Mouse (Mus musculus): Measurements from ENCODE around the gene Sp7.
"Not testable (repeated sequence)": the region's sequence is repeated elsewhere in the genome, so short reads cannot be mapped to it uniquely, and the experiment has no call there.

Gene Sp7

GRCm38 (mm10) chr15:102344490-102344889 is 22.5 kb downstream of the Sp7 start:
- DNase-seq (ENCODE audit: low spot score): no peak

DNA sequence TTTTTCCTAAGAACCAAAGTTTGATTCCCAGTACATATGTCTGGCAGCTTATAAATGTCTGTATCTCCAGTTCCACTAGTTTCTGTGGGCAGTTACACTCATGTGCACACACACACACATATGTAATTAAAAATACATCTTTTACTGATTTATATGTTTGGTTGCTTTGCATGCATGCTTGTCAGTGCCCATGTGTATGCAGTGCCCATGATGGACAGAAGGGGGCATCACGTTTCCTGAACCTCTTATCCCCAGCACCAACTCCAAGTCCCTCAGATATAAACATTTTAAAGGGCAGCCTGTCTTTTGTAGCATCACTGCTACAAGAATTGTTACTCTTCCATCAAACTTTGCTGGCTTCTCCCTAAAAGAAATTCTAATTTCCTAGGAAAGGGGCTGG is 25.4 kb downstream of the Sp7 start:
- DNase-seq (ENCODE audit: low spot score): peak; percentile 62

DNA sequence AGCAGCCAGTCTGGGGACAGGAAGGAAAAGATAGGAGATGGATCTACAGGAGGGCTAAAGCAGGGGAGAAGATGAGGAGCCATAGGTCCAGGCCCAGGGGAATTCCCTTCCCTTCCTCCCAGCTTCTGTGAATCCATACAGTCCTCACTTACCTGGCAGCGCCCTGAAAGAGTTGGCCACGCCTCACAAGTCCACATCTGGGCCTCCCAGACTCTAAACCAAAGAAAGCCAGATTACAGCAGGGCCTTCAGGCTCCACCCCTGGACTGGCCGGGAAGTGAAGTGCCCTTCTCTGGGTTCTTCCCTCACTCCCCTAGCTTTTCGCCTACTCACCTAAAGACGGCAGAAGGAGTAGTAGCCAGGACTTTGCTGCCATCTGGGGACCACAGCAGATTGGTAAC is 27.4 kb downstream of the Sp7 start:
- DNase-seq (ENCODE audit: low spot score): no peak

- DNase-seq (ENCODE audit: low spot score): no peak
These were observed 30.0 kb downstream of the Sp7 start for GRCm38 (mm10) chr15:102336946-102337345.

DNA sequence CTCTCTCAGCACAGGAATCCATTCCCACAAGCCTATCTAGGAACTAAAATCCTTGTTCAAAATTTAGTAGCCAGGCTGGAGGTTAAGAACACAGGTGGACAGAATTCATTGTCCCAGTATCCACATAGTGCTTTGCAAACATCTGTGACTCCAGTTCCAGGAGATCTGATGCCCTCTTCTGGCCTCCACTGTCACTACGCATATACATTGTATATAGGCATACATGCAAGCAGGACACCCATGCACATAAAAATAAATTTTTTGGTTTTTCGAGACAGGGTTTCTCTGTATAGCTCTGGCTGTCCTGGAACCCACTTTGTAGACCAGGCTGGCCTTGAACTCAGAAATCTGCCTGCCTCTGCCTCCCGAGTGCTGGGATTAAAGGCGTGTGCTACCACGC is 31.1 kb downstream of the Sp7 start:
- not testable (repeated sequence) for DNase-seq (ENCODE audit: low spot score)

DNA sequence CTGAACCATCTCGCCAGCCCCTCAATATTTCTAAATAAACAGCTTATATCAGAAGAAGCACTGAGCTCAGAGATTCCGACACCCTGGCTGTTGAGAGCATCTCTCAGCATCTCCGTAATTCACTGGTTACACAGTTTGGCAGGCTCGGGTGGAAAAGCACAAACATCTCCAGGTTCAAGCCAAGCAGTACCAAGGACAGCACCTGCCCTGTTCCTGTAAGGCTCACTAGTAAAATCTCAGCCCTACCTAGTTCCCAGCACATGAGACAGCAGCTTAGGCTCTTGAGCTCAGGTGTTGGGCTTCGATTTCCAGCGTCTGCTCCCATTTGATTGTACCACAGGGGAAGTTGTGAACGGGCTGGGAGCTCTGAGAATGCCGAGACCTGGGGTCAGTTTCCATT is 31.7 kb downstream of the Sp7 start:
- DNase-seq (ENCODE audit: low spot score): no peak

DNA sequence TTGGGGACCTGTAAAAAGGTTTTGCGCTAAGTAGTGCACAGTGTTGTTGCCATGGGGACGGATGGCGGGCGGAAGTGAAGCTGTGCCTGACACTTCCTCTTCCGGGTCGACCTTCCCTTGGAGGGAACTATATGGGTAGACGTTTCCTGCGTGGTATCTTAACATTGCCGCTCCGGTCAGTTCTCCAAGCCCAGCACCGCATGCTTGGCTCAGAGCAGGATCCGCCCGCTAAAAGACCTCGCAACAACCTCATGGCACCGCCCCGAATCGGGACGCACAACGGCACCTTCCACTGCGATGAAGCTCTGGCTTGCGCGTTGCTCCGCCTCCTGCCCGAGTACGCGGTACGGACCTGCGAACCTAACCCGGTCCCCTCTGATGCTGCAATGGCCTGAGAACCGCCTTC is 35.4 kb downstream of the Sp7 start, which contains the start of gene Myg1:
Gene Myg1, plus strand, starts transcription at position 100 of the 406 bp plus-strand sequence.
- peak; percentile 88 for DNase-seq (ENCODE audit: low spot score)

DNA sequence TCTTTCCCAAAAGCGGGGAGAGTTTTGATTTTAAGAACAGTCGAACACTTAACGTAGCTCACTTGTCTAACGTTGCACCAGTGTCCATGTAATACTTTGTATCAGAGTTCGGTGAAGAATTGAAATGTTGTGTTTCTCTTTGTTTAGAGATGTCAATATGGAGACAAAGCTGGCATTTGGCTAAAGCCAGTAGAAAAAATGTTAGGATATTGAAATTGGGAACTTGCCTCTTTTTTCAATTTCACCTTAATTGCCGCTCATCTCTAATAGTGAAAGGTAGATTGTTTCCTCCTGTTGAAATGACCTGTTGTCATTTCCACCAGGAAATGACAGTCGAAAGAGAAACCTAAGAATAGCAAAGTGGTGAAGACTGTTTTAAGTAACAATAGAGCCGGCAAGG is 40.1 kb downstream of the Sp7 start:
- no peak for DNase-seq (ENCODE audit: low spot score)

DNA sequence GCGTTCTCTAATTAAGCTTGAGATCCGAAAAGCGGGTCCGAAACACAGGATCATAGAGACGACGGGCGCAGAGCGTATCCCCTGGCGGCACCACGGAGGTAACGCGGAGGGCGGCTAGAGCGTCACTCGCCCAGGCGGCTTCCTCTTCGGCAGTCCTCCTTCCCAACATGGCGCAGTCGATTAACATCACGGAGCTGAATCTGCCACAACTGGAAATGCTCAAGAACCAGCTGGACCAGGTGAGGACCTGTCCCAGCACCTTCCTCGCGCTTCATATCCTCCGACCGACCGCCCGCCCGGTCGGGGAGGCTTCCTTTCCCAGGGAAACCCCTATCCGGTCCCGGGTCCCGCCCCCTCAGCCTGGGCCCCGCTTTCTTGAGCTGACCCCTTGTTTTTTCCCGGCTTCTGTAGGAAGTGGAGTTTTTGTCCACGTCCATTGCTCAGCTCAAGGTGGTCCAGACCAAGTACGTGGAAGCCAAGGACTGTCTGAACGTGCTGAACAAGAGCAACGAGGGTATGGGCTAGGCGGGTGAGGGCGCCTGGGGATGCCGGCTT is 40.9 kb downstream of the Sp7 start, which contains the start of gene Pfdn5:
Gene Pfdn5, plus strand, starts transcription at position 95 of the 555 bp plus-strand sequence.
- DNase-seq (ENCODE audit: low spot score): peak; percentile 83

GRCm38 (mm10) chr15:102324654-102325473 is 42.1 kb downstream of the Sp7 start:
- DNase-seq (ENCODE audit: low spot score): no peak

- peak; percentile 66 for DNase-seq (ENCODE audit: low spot score)
These were observed 50.7 kb downstream of the Sp7 start for GRCm38 (mm10) chr15:102316263-102316662.

- DNase-seq (ENCODE audit: low spot score): no peak
These were observed 51.7 kb downstream of the Sp7 start for GRCm38 (mm10) chr15:102315292-102315691.

DNA sequence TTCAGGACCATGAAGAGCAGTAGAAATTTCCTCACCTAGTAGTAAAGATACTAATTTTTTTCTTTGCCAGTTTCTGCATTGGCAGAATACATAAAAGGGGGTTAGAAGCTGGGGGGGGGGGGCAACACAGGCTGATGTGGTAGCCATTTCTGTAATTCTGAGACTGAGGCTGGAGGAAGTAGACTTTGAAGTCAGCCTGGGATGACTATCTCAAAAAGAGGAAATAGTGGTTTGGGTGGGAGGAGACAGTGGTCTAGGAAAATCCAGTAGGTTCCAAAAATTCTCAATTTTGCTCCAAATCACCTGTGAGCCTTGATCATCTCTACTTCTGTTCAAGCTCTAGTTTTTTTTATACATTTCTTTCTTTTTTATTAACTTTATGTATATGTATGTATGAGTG is 55.5 kb downstream of the Sp7 start:
- DNase-seq (ENCODE audit: low spot score): no peak

DNA sequence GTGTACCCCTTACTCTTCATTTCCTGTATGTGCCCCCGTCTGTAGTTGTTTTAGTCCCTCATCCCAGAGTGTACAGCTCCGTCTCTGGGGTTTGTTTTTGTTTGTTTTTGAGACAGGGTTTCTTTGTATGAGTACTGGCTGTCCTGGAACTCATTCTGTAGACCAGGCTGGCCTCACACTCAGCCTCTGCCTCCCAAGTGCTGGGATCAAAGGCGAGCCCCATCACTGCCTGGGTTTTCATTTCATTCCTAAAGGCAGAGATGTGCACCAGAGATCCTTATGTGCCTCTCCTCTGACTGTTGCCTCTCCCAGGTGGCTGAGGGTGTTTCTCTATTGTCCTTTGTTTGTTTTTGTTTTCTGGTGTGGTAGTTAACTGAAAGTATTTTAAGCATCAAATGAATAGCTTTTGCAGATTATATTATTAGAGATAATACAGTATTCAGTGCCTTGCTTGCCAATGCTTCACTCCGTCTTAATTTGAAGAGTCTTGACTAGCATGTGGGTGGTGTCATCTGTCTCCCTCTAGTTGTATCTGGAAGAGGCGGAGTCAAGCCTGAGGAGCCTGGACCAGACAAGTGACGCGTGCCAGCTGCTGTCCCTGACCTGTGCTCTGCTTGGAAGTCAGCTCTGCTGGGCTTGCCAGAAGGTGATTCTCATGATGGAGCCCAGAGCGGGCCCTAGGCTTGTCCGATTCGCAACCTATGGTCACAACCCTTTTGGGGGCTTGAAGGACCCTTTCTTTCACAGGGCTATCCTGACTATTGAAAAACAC is 56.7 kb downstream of the Sp7 start:
- no peak for DNase-seq (ENCODE audit: low spot score)

DNA sequence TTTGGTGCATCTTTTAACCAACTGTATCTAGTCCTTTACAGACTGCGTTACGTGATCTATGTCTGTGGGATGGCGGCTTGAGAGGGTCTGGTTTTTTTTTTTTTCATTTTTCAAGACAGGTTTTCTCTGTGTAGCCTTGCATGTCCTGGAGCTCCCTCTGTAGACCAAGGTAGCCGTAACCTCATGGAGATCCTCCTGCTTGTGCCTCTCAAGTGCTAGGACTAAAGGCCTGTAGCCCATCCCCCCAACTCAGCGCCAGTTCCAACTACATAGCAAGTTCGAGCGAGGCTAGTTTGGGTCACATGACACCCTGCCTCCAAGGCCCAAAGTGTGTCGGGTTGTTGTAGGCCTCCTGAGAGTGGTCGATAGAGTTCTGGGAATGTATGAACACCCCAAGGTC is 58.3 kb downstream of the Sp7 start:
- DNase-seq (ENCODE audit: low spot score): no peak

All from T-cell, adult 2 months (primary cell).